Mouse (Mus musculus) WW6 (cell line): ENCODE results near the gene Tcf12.
A peak's percentile ranks its signal among the peaks of the same experiment; 100 is the strongest.

Experiments used
- DNase-seq: peaks from one replicate; pipeline ENCODE4 v3.0.0-alpha.2; 2013; ENCODE audit warnings: low read depth, low spot score

Tcf12 gene

DNA sequence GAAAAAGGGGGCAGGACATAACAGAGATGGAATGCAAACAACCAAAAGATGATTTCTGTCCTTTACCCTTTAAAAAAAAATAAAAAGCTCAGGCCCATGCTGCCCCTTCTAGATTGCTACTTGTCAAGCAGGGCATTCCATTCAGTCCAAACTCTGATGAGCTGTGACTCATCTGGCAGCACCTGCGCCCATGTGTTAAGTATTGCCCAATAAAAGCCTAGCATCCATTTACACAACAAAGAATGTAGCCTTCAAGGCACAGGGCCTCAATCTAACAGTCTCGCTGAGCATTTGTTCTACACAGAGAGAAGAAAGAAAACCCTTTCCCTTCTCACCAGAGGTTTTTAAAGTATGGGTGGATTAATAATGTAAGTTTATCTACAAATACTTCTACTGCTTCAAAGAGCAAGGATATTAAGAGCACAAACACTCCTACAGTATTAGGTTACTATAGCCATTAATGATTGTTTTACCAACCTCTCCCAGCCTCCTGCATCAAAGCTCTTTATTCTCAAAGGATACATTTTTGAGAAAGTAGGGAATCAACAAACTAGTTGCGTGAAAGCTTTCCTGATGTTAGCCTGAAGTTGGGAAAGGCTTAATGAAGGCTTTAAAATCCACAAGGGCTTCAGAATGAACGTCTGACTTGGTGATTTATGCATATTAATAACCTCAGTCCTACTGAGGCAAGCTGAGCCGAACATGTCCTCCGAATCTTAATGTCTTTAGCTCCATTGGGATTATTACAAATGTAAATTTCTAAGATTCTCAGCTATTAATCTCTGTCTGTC, 195.6 kb downstream of the Tcf12 start:
- peak; percentile 13 for DNase-seq

DNA sequence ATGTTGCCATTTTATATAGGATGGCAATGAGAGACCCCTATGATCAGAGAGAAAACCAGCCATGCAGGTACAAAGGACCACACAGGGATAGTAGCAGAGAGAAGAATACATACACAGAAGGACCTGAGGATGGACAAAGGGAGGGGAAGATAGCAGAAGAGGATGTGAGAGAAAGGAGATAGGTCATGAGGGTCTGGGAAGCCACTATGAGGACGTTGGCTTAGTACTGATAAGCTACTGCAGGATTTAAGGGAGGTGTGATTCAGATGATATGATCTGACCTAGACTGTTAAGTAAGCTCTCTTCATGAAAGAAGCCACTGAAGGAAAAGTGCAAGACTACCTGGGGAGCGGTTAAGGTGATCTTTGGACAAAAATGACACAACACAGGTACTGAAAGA, 205.1 kb downstream of the Tcf12 start:
- DNase-seq = no peak

DNA sequence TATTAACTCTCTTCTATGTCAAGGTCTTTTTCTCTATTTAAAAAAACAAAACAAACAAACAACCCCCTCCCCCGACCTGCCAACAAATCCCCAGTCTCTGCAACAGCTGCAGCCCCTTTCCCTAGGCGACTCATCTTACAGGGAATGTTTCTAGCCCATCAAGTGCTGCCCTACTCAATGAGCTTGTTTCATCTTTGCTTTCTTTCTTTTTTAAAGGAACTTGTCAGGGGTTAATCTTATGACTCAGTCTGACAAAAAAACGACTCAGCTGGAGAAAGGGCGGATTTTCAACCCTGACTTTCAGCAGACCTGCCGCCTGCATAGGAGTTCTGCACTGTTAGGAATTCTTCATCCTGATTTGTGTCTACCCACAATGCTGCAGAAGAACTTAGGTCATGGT, 212.8 kb downstream of the Tcf12 start:
- DNase-seq = no peak

DNA sequence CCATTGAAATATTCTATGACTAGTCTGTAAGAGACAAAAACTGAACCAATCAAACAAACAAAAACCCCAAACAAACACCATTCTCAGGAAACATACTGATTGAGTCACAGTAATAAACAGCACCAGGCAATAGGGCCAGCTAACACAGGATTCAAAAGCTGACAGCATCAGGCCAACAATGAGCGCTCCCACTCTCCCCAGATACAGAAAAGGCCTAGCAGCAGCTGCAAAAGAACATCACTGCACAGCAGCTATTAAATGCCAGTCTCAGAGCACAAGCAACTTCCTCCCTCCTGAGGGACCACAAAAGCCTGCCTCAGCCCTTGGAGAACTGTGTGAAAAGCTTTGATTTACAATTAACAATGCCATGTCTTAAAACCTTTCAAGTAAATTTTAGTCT, 214.3 kb downstream of the Tcf12 start:
- DNase-seq = no peak

DNA sequence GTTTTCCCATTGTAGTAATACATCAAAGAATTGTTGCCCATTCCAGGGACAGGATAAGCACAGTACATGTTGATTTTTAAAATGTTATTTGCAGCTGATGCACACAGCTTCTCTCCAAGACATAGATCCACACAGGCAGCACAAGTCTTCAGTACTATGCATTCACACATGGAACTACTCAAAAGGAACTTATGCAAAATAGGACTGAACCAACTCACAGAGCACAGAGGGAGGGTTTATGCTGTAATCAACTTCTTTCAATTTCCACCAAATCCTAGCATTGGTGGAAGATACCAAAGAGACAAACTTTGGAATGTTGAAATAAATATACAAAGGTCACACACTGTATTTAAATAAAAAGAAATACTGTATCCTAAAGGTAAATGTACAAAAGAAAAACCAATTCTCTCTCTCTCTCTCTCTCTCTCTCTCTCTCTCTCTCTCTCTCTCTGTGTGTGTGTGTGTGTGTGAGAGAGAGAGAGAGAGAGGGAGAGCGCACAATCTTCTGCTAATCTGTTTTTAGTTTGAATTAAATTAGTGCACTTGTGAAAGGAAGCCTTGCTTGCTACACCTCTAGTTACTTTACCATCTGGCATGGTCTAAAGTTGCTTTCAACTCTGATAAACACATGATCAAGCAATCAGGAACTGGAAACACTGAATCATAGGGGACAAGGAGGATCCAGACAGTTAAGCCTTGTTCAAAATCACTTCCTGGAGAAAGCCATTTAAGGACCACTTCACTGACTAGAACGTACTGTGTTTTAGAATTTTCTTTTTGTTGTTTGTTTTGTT, 215.5 kb downstream of the Tcf12 start:
- peak; percentile 7 for DNase-seq

DNA sequence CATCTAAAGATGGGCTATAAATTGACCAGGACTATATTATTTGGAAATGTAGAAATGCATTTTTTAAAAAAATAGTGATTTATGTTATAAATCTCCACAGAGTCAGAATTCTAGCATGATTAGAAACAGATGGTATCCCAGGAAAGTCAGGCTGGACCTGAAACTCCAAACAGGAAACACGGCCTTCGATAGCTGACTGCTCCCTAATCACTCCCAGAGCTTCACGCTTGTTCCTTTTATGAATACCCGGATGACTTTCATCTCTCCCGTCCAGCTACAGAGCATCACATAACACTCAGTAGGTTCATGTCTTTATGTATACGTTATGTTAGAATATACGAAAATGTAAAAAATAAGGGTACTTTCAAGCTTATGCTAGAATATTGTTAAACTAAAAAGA, 216.4 kb downstream of the Tcf12 start:
- DNase-seq = no peak

DNA sequence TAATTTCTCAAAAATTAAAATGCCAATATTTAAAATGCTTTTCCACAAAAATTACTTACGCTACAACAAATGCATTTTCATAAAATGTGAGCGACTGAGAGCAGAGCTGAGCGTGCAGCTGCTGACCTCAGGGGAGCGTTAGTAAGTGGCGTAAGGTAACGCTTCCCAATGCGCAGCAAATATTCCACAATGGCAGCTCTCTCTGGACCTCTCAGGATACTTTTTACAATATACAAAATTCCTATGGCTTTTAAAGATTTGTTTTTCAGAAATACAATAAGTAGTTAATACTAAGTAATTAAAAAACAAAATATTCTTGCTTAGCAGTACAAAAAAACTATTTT, 216.8 kb downstream of the Tcf12 start:
- DNase-seq = no peak

DNA sequence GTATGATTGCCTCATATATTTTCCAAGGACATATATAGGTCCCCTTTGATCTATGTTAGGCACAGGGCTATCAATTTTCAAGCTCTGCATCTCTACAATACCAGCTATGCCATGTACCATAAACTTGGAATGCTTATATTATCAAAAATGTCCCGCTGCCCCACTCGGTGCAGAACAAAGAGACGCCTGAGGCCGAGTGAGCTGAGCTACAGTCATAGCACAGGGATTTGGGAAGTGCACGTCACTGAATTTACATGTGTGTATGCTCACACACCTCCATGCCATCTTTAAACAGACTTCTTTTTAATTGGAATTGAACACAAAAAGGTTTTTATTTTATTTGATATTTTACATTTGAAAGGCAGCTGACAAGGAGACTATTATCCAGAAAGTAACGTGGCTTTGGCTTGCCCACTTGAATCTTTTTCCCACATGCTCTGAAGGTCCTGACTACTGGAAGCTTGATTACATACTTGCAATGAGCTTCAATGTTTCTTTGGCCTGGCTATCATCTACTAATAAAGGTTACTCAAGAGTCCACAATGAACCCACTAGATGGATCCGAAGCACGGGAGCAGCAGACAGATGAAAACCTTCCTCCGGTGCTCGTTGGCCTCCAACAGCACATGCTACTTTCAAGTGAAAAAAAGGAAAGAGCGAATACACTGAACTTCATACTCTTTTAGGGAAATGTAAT, 217.3 kb downstream of the Tcf12 start:
- no peak for DNase-seq

DNA sequence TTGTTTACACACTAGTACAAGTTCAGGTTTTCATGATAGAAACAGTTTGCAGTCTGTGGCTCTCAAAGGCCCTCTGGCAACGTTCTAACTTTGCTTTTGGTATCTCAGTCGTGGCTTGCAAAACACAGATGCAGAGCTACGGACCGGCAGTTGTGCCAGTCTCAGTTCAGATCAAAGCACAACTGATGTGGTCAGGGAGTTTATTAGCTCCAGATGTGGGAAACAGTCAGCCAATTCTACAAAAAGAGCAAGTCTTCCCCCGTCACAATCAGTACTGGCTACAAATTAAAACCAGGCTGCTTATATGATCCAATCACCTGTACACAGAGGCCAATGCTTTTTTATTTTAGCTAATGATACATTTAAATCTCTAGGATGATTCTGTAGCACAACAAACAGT, 223.2 kb downstream of the Tcf12 start:
- DNase-seq = no peak

DNA sequence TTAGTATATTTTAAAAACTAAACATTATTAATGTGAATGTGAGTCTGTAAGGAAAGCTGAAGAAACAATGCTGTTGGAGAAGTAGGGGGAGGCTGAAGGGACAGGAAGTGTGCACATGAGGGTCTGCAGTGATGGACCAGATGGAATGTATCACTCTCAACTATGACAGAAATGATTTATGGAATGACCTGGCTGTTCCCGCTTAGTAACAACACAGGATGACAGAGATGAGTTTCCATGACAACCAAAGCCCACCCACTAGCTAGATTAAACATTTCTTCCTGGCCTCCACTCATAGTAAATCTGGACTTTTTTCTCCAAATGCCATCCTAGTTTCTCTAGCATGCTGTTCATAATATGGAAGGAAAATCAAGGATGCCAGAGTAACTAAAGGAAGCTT, 231.0 kb downstream of the Tcf12 start:
- no peak for DNase-seq

DNA sequence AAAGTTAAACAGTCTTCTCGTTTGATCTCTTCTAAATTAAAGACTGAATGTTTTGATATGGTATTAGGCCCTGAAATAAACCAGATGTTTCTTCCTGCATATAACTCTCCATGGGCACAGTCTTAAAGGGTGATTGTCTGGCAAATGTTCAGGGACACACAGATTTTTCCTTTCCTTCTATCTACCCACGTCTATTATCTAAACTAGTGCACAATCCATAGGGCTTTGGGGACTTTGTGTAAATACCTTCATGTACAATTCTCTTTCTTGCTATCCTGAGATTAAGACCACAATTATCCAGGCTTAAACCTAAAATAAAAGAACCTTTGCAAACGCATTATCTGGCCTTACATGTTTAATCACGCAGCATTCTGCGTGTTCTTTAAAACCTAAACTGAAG, 231.7 kb downstream of the Tcf12 start:
- no peak for DNase-seq

DNA sequence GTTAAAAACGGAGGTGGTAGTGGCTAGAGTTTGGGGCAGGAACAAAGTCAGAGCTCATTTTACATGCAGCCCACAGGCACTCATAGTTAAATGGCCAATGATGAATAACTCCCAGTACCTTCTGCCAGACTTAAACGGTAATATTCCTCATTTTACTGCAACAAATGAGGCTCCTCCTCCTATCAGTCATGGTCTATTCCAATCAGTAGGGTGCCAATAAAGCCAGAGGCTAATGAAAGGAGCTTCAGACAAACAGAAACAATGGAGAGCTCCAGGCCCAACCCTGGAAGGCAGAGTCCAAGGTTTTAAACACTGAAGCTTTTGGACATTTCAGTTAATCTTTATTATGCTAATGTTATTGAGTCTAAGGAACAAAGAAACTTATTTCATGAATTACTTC, 232.3 kb downstream of the Tcf12 start:
- peak; percentile 20 for DNase-seq

DNA sequence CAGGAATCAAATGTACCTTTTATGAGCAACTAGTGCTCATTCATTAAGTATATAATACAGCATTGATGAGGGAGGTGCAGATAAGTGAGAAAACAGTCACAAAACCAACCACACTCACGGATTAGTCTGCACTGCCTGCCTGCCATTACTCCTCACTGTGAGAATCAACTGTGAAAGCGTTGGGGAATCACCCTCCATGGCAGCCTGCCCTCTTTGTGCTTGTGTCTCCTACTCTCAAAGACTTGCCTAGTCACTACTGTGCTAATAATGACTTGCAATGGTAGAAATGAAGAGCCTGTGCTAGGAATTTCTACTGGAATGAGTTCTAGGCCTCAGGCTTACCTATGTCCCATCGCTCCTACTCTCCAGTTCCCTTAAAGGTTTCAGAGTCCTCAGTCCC, 233.8 kb downstream of the Tcf12 start:
- DNase-seq = no peak

DNA sequence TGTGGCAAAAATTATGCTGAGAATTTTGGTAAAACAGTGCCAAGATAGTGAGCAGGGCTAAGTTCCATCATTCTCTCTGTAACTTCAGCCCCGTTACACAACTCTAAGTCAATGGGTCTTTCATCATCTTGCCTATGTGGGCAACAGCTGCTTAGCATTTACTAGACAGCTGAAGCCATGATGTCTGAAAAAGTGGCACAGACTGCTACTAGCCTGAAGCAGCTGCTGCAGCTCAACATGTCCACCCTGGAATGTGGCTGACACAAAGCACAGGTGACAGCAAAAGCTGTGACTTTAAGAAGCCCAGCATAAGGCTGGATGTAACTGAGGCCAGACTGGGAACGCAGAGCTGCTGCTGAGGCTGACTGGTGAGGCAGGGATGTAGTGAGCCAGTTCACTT, 236.9 kb downstream of the Tcf12 start:
- no peak for DNase-seq

DNA sequence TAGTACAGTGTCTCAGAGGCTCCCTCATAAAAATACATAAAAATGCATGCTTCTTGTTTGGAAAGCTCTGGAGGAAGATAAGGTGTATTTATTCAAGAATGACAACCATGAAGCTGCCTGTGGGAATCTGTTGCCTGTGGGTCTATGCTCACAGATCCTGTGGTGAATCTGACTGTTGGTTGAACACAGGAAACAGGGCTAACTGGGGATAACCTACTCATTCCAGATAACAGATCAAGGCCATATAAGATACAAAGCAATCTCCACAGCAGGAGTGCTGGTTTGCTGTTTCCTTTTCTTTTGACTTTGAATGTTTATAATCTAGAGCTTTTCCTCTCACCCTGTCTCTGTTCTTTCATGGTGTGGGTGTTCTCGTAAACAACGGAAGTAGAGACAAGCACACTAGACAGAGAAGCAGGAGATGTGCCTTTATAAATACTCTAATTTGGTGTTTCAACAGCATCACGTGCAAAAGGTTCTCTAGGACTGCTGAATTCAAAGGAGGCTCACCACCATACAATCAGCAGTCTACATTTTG, 237.6 kb downstream of the Tcf12 start:
- DNase-seq = no peak

DNA sequence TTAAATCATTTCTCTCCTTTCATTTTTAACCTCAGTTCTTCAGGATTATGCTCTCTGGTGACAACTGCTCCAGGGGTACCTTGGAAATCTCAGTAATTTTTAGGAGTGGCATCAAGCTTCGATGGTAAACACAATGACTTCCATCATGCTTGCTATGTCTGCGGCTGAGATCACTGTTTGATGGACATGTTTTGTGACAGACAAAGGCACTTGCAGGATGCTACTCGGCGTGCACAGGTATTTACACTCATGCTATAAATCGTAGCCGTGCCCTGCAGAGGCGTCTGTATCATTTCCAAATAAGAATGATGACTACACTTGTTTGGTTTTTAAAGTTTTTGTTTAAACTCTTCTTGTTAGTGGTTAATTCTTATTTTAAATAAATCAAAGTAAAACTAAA, 248.3 kb downstream of the Tcf12 start:
- DNase-seq = no peak

DNA sequence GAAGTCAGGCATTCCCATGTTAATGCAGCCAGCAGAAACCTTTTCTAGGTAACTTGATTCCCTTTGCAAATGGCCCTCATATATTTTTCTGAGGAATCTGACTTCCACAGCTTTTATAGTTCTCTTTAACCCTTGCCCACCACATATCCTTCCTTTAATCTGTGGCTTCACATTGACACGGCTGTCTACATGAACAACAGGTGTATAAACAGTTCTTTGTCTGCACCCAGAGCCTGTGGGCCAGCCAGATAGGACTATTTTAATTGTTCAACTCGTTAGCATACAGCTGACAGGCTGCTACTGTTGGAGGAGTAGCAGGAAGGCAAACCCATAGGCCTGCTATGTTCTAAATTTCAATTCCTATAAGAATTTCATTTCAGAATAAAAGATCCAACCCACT, 250.0 kb downstream of the Tcf12 start:
- DNase-seq = no peak

DNA sequence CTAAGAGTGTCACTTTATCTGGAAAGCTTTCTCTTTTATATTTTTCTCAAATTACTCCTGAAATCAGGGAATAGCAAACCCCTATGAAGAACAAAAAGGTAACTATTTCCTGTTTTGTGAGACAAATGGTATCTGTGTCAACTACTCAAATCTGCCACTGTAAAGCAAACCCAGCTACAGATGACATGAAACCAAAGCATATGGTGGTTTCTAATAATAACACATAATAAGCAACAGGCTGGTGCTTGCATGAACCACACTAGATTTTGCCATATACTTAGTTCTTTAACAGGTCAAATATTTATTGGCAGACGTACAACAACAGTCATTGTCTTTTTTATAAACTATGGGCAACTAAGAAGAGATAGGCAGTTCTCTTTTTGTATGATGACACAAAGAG, 253.7 kb downstream of the Tcf12 start:
- DNase-seq = no peak

DNA sequence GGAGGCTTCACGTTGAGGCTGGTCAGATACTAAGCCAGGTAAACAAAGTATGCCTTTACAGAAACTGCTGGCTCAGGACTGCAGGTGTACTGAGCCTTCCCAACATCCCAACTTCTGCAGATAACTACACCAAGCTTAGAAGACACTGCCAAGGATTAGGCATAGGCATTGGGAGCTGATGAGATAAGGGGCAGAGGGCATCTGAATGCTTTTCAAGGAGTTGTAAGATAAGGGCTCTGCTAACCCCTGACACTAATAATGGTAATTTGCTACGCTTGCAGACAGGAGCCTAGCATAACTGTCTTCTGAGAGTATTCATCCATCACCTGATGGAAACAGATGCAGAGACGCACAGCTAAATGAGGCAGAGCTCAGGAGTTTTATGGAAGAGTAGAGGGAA, 257.8 kb downstream of the Tcf12 start:
- no peak for DNase-seq

DNA sequence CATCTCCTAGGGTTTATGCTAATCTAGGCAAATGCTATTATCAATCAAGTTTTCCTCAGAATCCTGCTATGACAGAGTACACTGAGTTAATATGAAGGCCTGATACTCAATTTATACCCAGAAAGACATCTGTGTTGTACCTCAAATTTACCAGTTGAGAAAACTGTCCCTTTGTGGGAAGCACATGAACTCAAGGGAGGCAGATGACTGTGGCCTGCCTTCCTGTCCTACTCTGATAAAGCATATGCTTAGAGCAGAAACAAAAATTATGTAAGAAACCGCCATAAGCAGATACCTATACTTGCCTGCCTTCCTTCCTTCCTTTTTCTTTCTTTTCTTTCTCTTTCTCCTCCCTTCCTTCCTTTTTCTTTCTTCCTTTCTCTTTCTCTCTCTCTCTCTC, 261.4 kb downstream of the Tcf12 start:
- DNase-seq = no peak

DNA sequence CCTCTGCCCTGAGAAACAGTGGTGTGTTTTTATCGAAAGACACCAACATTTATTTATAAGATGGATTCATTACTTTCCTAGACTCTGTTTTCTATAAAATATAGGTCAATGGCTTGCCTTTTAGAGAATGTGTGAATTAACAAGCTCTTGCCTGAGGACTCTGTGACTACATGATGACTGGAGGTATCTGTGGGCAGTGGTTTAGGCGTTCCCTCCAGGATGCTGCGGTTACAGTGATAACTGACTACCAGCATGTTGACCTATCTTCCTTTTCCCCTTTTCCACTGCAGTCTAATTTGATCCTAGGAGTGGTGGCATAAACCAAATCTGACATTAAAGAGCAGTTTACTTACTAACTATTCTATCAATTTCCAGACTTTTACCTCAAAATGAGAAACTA, 263.3 kb downstream of the Tcf12 start:
- DNase-seq = no peak

DNA sequence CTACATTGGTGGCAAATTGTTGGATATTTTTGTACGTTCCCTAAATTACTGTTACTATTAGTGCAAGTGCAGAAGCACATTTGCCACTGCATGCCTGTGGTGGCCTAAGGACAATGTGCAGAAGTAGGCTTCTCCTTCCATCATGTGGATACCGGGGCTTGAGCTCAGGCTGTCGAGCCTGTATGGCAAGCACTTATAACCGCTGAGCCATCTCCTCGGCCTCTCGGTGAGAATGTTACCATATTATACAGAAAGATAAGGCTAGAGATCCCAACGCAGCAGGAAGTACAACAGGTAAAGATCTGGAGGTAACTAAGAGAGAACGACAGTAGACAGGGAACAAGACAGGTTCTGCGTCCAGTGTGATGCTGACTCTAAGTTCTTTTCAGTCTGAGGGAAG, 263.8 kb downstream of the Tcf12 start:
- no peak for DNase-seq

DNA sequence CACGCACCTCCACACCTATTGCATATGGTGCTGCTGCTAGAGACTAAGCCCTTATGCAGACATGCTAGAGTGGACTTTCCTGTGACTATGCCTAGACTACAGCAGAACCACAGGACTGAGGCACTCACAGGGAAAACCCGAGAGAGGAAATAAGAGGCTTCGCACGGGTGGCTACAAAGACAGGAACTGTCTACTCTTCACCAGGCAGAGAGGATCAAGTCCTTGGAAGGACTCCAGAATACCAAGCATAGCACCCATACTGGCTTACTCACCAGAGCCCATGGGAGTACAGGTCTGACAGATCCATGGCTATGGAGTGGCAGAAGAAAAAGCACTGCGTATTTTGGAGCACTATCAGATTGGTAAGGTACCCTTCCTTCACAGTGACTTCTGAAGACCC, 269.8 kb downstream of the Tcf12 start:
- no peak for DNase-seq
